Mouse (Mus musculus) CD4-positive, CD25-positive, alpha-beta regulatory T cell, adult 4 months (primary cell): ENCODE data around the gene Ascc1. TPM values are rescaled to one million over a fixed set of nuclear protein-coding genes. Genes with fewer than 3 reads are reported as not detected.

Source experiments
- ATAC-seq: one replicate; pipeline ENCODE4 v1.8.0; 2017
- polyA plus RNA-seq, 2 experiments: library from polyadenylated mRNA; unstranded; fragments of 100-300 nt; shearing (Covaris generic); gene quantifications; one replicate each; pipeline ENCODE4 v1.2.1; 2017

Ascc1 gene
- polyA plus RNA-seq, 2 experiments from 2014 or later, result 57.8 to 61.3 TPM

GRCm38 (mm10) chr10:60023751-60024150 lies 21.1 kb downstream of the Ascc1 start:
- ATAC-seq, result no peak

GRCm38 (mm10) chr10:60026759-60027395 lies 24.3 kb downstream of the Ascc1 start:
- ATAC-seq, result no peak

DNA sequence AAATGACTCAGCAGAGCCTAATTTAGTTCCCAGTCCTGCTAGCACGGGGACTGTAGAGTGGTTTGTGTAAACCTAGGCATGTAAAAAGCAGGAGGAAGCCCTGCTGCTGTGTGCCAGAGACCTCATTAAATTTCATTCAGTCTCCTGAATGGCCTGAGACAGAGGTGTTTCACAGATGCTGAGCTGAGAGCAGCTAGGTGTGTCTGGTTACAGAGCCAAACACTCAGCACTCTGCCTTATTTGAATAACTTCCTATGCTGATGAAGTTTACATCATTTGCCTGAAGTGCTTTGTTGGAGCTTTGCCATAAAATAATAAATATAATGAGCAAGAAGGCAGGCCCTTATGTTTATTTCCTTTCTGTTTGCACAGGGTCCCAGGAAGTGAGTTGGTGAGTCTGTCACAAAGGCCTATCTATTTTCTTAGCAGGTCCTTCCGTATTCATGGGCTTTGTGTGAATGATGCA lies 25.0 kb downstream of the Ascc1 start:
- peak; percentile 72 for ATAC-seq

DNA sequence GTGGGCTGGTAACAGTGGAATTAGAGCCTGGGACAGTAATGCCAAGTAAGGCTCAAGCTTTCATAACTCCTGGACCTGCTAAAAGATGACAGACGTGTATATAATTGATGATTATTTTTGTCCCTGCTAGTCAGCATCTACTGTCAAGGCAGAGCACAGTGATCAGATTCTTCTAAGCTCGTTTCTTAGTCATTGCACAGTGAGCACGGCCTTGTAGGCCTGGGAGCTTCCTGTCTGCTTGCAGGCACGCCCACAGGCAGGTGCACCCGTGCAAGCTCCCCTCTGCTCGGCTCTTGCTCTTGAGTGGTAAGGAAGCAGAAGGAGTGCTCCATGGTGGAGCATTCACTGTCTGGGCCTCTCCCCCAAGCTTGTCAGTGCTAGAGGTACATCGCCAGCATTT lies 25.6 kb downstream of the Ascc1 start:
- ATAC-seq, result peak; percentile 85

- no peak for ATAC-seq
These were observed 26.4 kb downstream of the Ascc1 start for GRCm38 (mm10) chr10:60028979-60029378.

DNA sequence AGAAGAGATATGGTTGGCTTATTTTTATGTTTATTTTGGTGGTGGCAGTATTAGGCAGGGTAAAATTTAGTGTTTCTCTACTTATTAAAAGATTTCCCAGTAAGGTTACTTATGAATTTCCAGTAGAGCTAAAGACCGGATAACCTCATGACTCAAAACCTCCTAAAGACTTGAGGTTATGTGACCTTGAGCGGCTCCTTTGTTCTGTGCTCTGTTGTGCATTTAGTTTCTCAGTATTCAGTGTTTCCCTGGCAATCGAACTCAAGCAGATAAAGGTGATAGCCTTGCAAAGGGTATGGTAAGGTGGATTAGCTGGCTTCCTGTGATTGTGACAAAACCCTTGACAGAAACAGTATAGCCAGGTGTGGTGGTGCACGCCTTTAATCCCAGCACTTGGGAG lies 26.8 kb downstream of the Ascc1 start:
- peak; percentile 33 for ATAC-seq

GRCm38 (mm10) chr10:60031562-60031961 lies 29.0 kb downstream of the Ascc1 start:
- no peak for ATAC-seq

DNA sequence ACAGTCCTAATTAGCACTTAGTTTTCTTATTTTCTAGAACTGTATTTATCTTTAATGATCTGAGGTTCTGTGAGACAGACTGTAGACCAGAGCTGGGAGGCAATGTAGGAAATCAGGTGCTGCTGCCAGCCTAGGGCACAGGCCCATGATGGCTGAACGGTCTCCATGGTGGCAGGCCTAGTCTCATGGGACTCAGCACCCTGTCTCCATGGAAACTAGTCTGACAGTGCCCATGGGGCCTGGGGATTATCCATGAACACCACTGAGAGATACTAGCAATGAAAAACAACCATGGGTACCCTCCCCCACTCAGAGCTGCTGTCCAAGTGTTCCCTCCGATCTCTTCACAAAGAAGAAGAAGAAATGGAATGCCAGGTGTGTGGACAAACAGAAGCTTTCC lies 29.4 kb downstream of the Ascc1 start:
- no peak for ATAC-seq

DNA sequence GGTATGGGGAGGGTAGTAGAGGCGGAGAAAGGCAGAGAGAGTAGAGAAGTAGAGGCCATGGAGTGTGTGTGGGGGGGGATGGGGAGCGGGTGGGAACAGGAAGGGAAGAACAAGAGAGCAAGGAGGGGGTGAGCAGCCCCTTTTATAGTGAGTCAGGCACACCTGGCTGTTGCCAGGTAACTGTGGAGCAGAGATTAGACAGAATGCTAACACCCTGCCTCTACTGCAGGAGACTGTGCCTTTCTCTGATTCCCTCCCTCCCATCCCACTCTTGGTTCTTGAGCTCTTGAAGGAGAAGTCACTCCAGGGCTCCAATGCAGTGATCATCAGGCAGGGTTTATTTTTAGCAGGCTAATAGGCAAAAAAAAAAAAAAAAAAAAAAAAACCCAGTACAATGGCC lies 30.0 kb downstream of the Ascc1 start:
- ATAC-seq, result no peak

GRCm38 (mm10) chr10:60033064-60033463 lies 30.5 kb downstream of the Ascc1 start:
- ATAC-seq, result no peak

GRCm38 (mm10) chr10:60034621-60035020 lies 32.0 kb downstream of the Ascc1 start:
- ATAC-seq, result no peak

GRCm38 (mm10) chr10:60035744-60036143 lies 33.1 kb downstream of the Ascc1 start:
- ATAC-seq, result no peak

GRCm38 (mm10) chr10:60042350-60042922 lies 39.8 kb downstream of the Ascc1 start:
- no peak for ATAC-seq

GRCm38 (mm10) chr10:60046696-60047095 lies 44.1 kb downstream of the Ascc1 start:
- ATAC-seq, result no peak

DNA sequence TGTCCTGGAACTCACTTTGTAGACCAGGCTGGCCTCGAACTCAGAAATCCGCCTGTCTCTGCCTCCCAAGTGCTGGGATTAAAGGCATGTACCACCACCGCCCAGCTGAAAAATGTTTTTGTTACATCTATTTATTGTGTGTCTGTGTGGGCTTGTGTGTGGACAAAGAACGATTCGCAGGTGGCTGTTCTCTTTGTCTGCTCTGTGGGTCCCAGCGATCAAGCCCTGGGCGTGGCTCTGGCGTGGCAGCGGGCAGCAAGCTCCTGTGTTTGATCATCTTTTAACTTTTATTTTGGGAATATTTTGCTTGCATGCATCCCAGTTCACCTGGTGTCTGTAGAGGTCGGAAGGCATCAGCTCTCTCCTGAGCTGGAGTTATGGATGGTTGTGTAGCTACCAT lies 48.0 kb downstream of the Ascc1 start:
- ATAC-seq, result no peak

DNA sequence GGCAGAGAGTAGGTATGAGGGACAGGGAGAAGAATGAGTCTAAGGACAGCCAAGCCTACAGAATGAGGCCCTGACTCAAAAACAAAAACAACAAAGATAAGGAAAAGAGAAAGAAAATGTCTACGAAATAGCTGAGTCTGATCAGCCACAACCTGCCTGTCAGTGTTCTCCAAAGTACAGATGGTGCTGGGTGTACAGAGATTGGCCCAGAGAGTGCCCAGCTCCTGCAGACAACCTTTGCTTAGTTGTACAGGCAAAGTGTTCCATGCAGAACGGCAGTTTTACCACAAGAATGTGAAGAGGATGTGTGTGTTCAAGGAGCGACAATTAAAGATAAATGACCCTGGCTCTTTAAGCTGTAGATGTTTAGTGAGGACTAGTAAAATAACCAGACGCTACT lies 50.5 kb downstream of the Ascc1 start:
- ATAC-seq, result no peak

GRCm38 (mm10) chr10:60062173-60062572 lies 59.6 kb downstream of the Ascc1 start:
- ATAC-seq, result no peak

- no peak for ATAC-seq
These were observed 60.3 kb downstream of the Ascc1 start for GRCm38 (mm10) chr10:60062931-60063330.

GRCm38 (mm10) chr10:60066524-60066923 lies 63.9 kb downstream of the Ascc1 start:
- peak; percentile 86 for ATAC-seq

DNA sequence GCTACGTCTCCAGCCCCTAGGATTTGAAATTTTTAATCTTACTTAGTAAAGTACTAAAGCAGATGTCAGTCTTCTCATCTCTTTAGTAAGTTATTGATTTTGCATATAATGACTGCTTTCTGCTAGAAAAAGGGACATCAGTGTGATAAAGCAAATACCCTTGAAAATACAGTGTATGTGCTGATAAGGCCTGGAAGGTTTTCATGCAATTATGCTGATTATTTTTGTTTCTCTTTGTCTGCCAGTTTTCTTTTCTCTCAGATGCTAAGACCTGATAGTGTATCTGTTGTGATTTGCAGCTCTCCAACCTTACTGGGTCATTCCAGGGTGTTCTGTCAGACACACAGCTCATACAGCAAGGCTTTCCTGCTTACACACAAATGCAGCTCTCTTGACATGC lies 72.6 kb downstream of the Ascc1 start:
- no peak for ATAC-seq

DNA sequence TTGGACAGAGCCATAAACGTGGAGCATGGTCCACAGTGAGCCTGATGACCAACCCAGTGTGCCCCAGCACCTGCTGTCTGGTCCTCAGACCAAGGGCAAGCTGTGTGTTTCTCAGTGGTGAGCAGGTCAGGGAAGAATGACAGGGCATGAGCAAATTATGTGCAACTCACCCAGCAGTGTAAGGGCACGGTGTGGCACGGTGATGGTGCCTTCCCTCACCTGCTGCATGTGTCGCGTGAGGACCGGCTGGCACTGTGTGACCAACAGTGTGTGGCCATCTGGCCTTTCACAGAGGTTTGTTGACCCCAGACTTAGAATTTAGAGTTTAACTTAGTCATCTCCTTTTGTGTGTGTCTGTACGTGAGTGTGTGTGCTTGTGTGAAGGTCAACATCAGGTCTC lies 74.6 kb downstream of the Ascc1 start:
- ATAC-seq, result no peak

- no peak for ATAC-seq
These were observed 75.3 kb downstream of the Ascc1 start for GRCm38 (mm10) chr10:60077736-60078560.

GRCm38 (mm10) chr10:60078561-60078917 lies 75.9 kb downstream of the Ascc1 start:
- ATAC-seq, result no peak

DNA sequence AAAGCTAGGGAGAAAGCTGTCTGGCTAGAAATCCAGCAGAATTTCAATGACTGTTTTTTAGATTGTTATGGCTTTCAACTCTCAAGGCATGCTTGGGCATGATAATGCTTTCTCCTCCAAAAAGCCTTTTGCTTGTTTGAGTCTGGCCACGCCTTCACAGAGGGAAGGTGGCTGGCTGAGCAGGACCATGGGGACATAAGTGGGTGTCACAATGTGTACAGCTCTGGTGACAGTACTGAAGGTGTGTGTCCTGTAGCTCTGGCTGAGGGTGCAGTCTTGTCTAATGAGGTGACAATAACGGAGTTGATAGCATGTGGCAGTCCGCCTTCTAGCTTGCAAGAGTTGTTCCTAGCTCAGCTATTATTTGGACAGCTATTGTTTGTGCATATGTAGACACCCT lies 77.6 kb downstream of the Ascc1 start:
- no peak for ATAC-seq
